In the genomic region with DNA sequence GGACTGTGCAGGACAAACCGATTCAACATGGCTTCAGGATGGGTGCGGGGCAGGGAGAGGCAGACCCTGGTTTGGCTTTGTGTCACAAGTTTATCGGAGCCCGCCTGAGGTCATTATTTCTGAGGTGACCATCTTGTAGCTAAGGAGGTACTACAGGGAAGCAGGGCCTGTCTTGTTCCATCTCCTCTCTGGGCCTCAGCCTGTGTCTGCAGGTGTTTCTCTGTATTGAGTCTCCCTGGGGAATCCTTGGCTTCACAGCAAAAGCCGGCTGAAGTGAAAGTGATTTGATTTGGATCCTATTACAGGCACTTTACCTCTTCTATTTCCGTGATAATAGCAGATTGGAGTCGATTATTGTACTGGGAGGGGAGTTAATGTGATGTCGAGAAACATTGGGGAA, we compare ENCODE assay signal across 19 mouse cellular contexts.
DNase-seq lines count a peak whose midpoint lies in the region; ATAC-seq and TF ChIP-seq lines count a peak whose summit lies in the region.
"Had no signal": no experiment of that assay in that cellular context is flagged by ENCODE, and none has a peak within 500 bp of the region (broad histone marks: within the 10 kb centered on the region; RNA-seq: fewer than 3 reads in every experiment).

No protein-coding gene starts in this region.

- no peaks in the 10 kb centered on the region for H3K36me3 ChIP-seq in heart, embryonic 12.5 days
- no peaks in the 10 kb centered on the region for H3K36me3 ChIP-seq in midbrain, postnatal 0 days (ENCODE audit: insufficient read depth, low read length)
- H3K36me3 ChIP-seq in midbrain, embryonic 15.5 days (replicated peaks): no peaks in the 10 kb centered on the region
- no peaks in the 10 kb centered on the region for H3K36me3 ChIP-seq in embryonic facial prominence, embryonic 14.5 days (ENCODE audit: control insufficient read depth, insufficient read depth, low read length)
- H3K36me3 ChIP-seq in forebrain, postnatal 0 days (ENCODE audit: insufficient read depth): no peaks in the 10 kb centered on the region
- H3K36me3 ChIP-seq: forebrain, embryonic 12.5 days; limb, embryonic 12.5 days; liver, embryonic 13.5 days; midbrain, embryonic 13.5 days had no signal

- TF ChIP-seq CTCF in midbrain, postnatal 0 days (IDR thresholded peaks at IDR 0.05): no peak
- no peak for TF ChIP-seq CTCF in brain, embryonic 14.5 days (IDR thresholded peaks at IDR 0.05; ENCODE audit: borderline replicate concordance, extremely low read depth, insufficient read depth, insufficient read length)
- TF ChIP-seq CTCF in forebrain, postnatal 0 days (IDR thresholded peaks at IDR 0.05; ENCODE audit: low read depth): no peak

- DNase-seq in heart, adult 11 months: peak; percentile 78
- peak; percentile 45 for DNase-seq in midbrain, postnatal 0 days (ENCODE audit: low spot score)
- peak; percentile 50 for DNase-seq in brain, embryonic 14.5 days (ENCODE audit: low read depth)
- peak; percentile 49 for DNase-seq in embryonic facial prominence, embryonic 14.5 days (ENCODE audit: low spot score)
- DNase-seq in gastrocnemius, postnatal 36 days: no peak
- DNase-seq in forebrain, postnatal 0 days: no peak
- DNase-seq: adrenal gland, postnatal 14 days; cerebellum, adult 18-20 months; gastrocnemius, postnatal 14 days; kidney, adult 11 months; liver, embryonic 13.5 days; lung, embryonic 14.5 days; thymus, postnatal 36 days had no signal

- intact Hi-C loops in gastrocnemius, postnatal 36 days (cut with DNase I): no loop called here

- no peaks in the 10 kb centered on the region for H3K27me3 ChIP-seq in heart, embryonic 12.5 days (replicated peaks)
- no peaks in the 10 kb centered on the region for H3K27me3 ChIP-seq in midbrain, postnatal 0 days (ENCODE audit: insufficient read depth, low read length)
- no peaks in the 10 kb centered on the region for H3K27me3 ChIP-seq in midbrain, embryonic 15.5 days (replicated peaks)
- no peaks in the 10 kb centered on the region for H3K27me3 ChIP-seq in embryonic facial prominence, embryonic 14.5 days (replicated peaks; ENCODE audit: control insufficient read depth, insufficient read depth, low read length)
- H3K27me3 ChIP-seq in forebrain, postnatal 0 days (ENCODE audit: insufficient read depth, low read length): no peaks in the 10 kb centered on the region
- H3K27me3 ChIP-seq: forebrain, embryonic 12.5 days; liver, embryonic 13.5 days; midbrain, embryonic 13.5 days had no signal

- H3K9me3 ChIP-seq in heart, embryonic 12.5 days (replicated peaks): no peaks in the 10 kb centered on the region
- no peaks in the 10 kb centered on the region for H3K9me3 ChIP-seq in midbrain, postnatal 0 days (ENCODE audit: low read length)
- no peaks in the 10 kb centered on the region for H3K9me3 ChIP-seq in midbrain, embryonic 15.5 days
- no peaks in the 10 kb centered on the region for H3K9me3 ChIP-seq in embryonic facial prominence, embryonic 14.5 days (ENCODE audit: control insufficient read depth, low read length)
- no peaks in the 10 kb centered on the region for H3K9me3 ChIP-seq in forebrain, postnatal 0 days (ENCODE audit: low read length)
- H3K9me3 ChIP-seq: forebrain, embryonic 12.5 days; limb, embryonic 12.5 days; liver, embryonic 13.5 days; midbrain, embryonic 13.5 days had no signal

- 72% methylated on average over 8 of the region's 8 CpGs for WGBS in heart, embryonic 12.5 days
- 69% methylated on average over 8 of the region's 8 CpGs for WGBS in midbrain, postnatal 0 days
- 70% methylated on average over 8 of the region's 8 CpGs for WGBS in midbrain, embryonic 15.5 days
- 42% methylated on average over 8 of the region's 8 CpGs for WGBS in embryonic facial prominence, embryonic 14.5 days
- WGBS in forebrain, postnatal 0 days: 75% methylated on average over 8 of the region's 8 CpGs

- no peak overlapping the region for H3K4me2 ChIP-seq in heart, embryonic 12.5 days
- no peak overlapping the region for H3K4me2 ChIP-seq in midbrain, postnatal 0 days (ENCODE audit: low read depth, low read length, poor library complexity, severe bottlenecking)
- no peak overlapping the region for H3K4me2 ChIP-seq in midbrain, embryonic 15.5 days
- peak overlapping the region; percentile 14; the same call in 1 of the 2 replicates for H3K4me2 ChIP-seq in embryonic facial prominence, embryonic 14.5 days (ENCODE audit: low read depth, low read length)
- H3K4me2 ChIP-seq in forebrain, postnatal 0 days (ENCODE audit: low read depth): no peak overlapping the region
- H3K4me2 ChIP-seq: forebrain, embryonic 12.5 days; limb, embryonic 12.5 days; liver, embryonic 13.5 days; lung, embryonic 14.5 days; midbrain, embryonic 13.5 days had no signal

- no peaks in the 10 kb centered on the region for H3K4me1 ChIP-seq in heart, embryonic 12.5 days (replicated peaks)
- no peaks in the 10 kb centered on the region for H3K4me1 ChIP-seq in midbrain, postnatal 0 days (ENCODE audit: insufficient read depth, low read length)
- no peaks in the 10 kb centered on the region for H3K4me1 ChIP-seq in midbrain, embryonic 15.5 days
- no peaks in the 10 kb centered on the region for H3K4me1 ChIP-seq in embryonic facial prominence, embryonic 14.5 days (ENCODE audit: control insufficient read depth, insufficient read depth, low read length)
- H3K4me1 ChIP-seq in forebrain, postnatal 0 days (ENCODE audit: insufficient read depth): no peaks in the 10 kb centered on the region
- H3K4me1 ChIP-seq: forebrain, embryonic 12.5 days; limb, embryonic 12.5 days; liver, embryonic 13.5 days; midbrain, embryonic 13.5 days had no signal

- H3K9ac ChIP-seq in heart, embryonic 12.5 days: no peak overlapping the region
- H3K9ac ChIP-seq in midbrain, postnatal 0 days (replicated peaks; ENCODE audit: low read length, poor library complexity, severe bottlenecking): no peak overlapping the region
- H3K9ac ChIP-seq in midbrain, embryonic 15.5 days: no peak overlapping the region
- H3K9ac ChIP-seq in embryonic facial prominence, embryonic 14.5 days (ENCODE audit: low read depth, low read length): no peak overlapping the region
- no peak overlapping the region for H3K9ac ChIP-seq in forebrain, postnatal 0 days
- H3K9ac ChIP-seq: forebrain, embryonic 12.5 days; limb, embryonic 12.5 days; liver, embryonic 13.5 days; lung, embryonic 14.5 days; midbrain, embryonic 13.5 days had no signal

- no peak for ATAC-seq in heart, embryonic 12.5 days (ENCODE audit: insufficient number of reproducible peaks, low FRiP score)
- ATAC-seq in midbrain, postnatal 0 days (ENCODE audit: low FRiP score): no peak
- no peak for ATAC-seq in midbrain, embryonic 15.5 days (replicated peaks)
- peak; percentile 33; the same call in 1 of the 2 replicates for ATAC-seq in embryonic facial prominence, embryonic 14.5 days (ENCODE audit: low read depth)
- ATAC-seq in forebrain, postnatal 0 days: no peak
- ATAC-seq: midbrain, embryonic 13.5 days had no signal

- H3K27ac ChIP-seq in heart, embryonic 12.5 days (ENCODE audit: poor library complexity, severe bottlenecking): no peak overlapping the region
- H3K27ac ChIP-seq in midbrain, postnatal 0 days (ENCODE audit: low read depth, low read length): no peak overlapping the region
- H3K27ac ChIP-seq in midbrain, embryonic 15.5 days: no peak overlapping the region
- H3K27ac ChIP-seq in embryonic facial prominence, embryonic 14.5 days (replicated peaks; ENCODE audit: low read depth, low read length): no peak overlapping the region
- H3K27ac ChIP-seq in forebrain, postnatal 0 days (ENCODE audit: low read depth, low read length): no peak overlapping the region
- H3K27ac ChIP-seq: forebrain, embryonic 12.5 days; limb, embryonic 12.5 days; liver, embryonic 13.5 days; macrophage; midbrain, embryonic 13.5 days had no signal

- TF ChIP-seq POLR2A in brain, embryonic 14.5 days (IDR thresholded peaks at IDR 0.05; ENCODE audit: borderline replicate concordance, extremely low read depth, insufficient read depth, insufficient read length, poor library complexity, severe bottlenecking): no peak

- H3K4me3 ChIP-seq in heart, embryonic 12.5 days: no peak overlapping the region
- no peak overlapping the region for H3K4me3 ChIP-seq in midbrain, postnatal 0 days (ENCODE audit: low read depth, low read length)
- H3K4me3 ChIP-seq in midbrain, embryonic 15.5 days: no peak overlapping the region
- no peak overlapping the region for H3K4me3 ChIP-seq in embryonic facial prominence, embryonic 14.5 days (ENCODE audit: low read depth, low read length)
- no peak overlapping the region for H3K4me3 ChIP-seq in forebrain, postnatal 0 days (ENCODE audit: low read depth, low read length)
- H3K4me3 ChIP-seq: forebrain, embryonic 12.5 days; limb, embryonic 12.5 days; liver, embryonic 13.5 days; midbrain, embryonic 13.5 days had no signal

Comparison
In these comparisons a context has a peak if more than half of its experiments do, and no peak if none do; other contexts are left out.
1. DNase-seq: peak in heart, adult 11 months (single experiment), midbrain, postnatal 0 days (single experiment), brain, embryonic 14.5 days (single experiment) and embryonic facial prominence, embryonic 14.5 days (single experiment); none in gastrocnemius, postnatal 36 days (0 of 2) and forebrain, postnatal 0 days (single experiment).